Mouse (Mus musculus) cerebellum, adult 2 months (tissue): Measurements from ENCODE around the gene Atad5.

Source experiments
- CTCF ChIP-seq: fragments of 200-500 bp; IDR thresholded peaks from 2 replicates; pipeline ENCODE4 v1.5.1; 2011; ENCODE audit warnings: low read depth, mild to moderate bottlenecking, control low read depth, low read length, moderate library complexity, borderline replicate concordance; ENCODE audit not compliant: insufficient read depth
- POLR2A ChIP-seq: fragments of 200-500 bp; IDR thresholded peaks from 2 replicates; pipeline ENCODE4 v1.6.1; 2011; ENCODE audit warnings: low read length, control low read depth, borderline replicate concordance; ENCODE audit not compliant: insufficient read depth

- no peak for TF ChIP-seq CTCF
- TF ChIP-seq POLR2A, result peak; percentile 77
These were observed 8.1 kb upstream of the Atad5 start, which contains the start of gene Crlf3 for GRCm38 (mm10) chr11:80080826-80081728.
